Mouse (Mus musculus): ENCODE measurements around the gene 4930595M18Rik. TPM values are rescaled to one million over a fixed set of nuclear protein-coding genes. Genes with fewer than 3 reads are reported as not detected.

4930595M18Rik gene
- not detected in 2 replicates for polyA plus RNA-seq (2012; rRNA removed)

- H3K27me3 ChIP-seq (ENCODE audit: control insufficient read depth, insufficient read depth, low read length): no peaks in the 10 kb centered on the region
- H3K36me3 ChIP-seq (ENCODE audit: control insufficient read depth, insufficient read depth, low read length): no peaks in the 10 kb centered on the region
- WGBS: 93% methylated on average over 6 of the region's 6 CpGs
- DNase-seq: no peak
- H3K27ac ChIP-seq (ENCODE audit: control insufficient read depth, insufficient read depth, low read length): no peak within 1 kb of the TSS
- no peak within 1 kb of the TSS for H3K4me3 ChIP-seq (ENCODE audit: control insufficient read depth, insufficient read depth, low read length)
- no peaks in the 10 kb centered on the region for H3K4me1 ChIP-seq (replicated peaks; ENCODE audit: control insufficient read depth, insufficient read depth, low read length)
- TF ChIP-seq POLR2A (IDR thresholded peaks at IDR 0.05; ENCODE audit: control insufficient read depth, extremely low read depth, insufficient read depth, low read length, poor library complexity) (no peak), CTCF (IDR thresholded peaks at IDR 0.05; ENCODE audit: borderline replicate concordance, control insufficient read depth, extremely low read depth, insufficient read depth, low read length, poor library complexity) (no peak)
These were observed at the start of gene 4930595M18Rik for GRCm38 (mm10) chrX:81458021-81458420. TSS of gene 4930595M18Rik (minus strand) at chrX:81458121.

- no peak overlapping the region for H3K4me3 ChIP-seq (ENCODE audit: control insufficient read depth, insufficient read depth, low read length)
- no peaks in the 10 kb centered on the region for H3K4me1 ChIP-seq (replicated peaks; ENCODE audit: control insufficient read depth, insufficient read depth, low read length)
- H3K27me3 ChIP-seq (ENCODE audit: control insufficient read depth, insufficient read depth, low read length): no peaks in the 10 kb centered on the region
- no peak overlapping the region for H3K27ac ChIP-seq (ENCODE audit: control insufficient read depth, insufficient read depth, low read length)
- H3K36me3 ChIP-seq (ENCODE audit: control insufficient read depth, insufficient read depth, low read length): no peaks in the 10 kb centered on the region
- no peak for DNase-seq
- no peak for TF ChIP-seq POLR2A (IDR thresholded peaks at IDR 0.05; ENCODE audit: control insufficient read depth, extremely low read depth, insufficient read depth, low read length, poor library complexity)
- no peak for TF ChIP-seq CTCF (IDR thresholded peaks at IDR 0.05; ENCODE audit: borderline replicate concordance, control insufficient read depth, extremely low read depth, insufficient read depth, low read length, poor library complexity)
These were observed 14.6 kb upstream of the 4930595M18Rik start for GRCm38 (mm10) chrX:81472500-81472899.
